Mouse (Mus musculus) hindbrain, postnatal 0 days (tissue): ENCODE data around the gene Ascc2. TPM values are rescaled to one million over a fixed set of nuclear protein-coding genes. Genes with fewer than 3 reads are reported as not detected.

Experiments used
- ATAC-seq: fragments of 200-750 bp; cut with Nextera tagmentation; 2 replicates; pipeline ENCODE4 v1.8.0; 2017; ENCODE audit warnings: mild to moderate bottlenecking, moderate TSS enrichment, moderate library complexity
- DNase-seq: peaks from one replicate; pipeline ENCODE4 v3.0.0-alpha.2; 2015; ENCODE audit warnings: low spot score
- H3K27ac ChIP-seq: fragments of 300-500 bp; sonication (generic); 2 replicates; pipeline ENCODE4 v1.5.1; 2014; ENCODE audit warnings: mild to moderate bottlenecking
- H3K27me3 ChIP-seq: fragments of 300-500 bp; sonication (generic); 2 replicates; pipeline ENCODE4 v1.6.1; 2014; ENCODE audit warnings: low read length, mixed read lengths; ENCODE audit not compliant: insufficient read depth
- H3K36me3 ChIP-seq: fragments of 300-500 bp; sonication (generic); 2 replicates; pipeline ENCODE4 v1.6.1; 2014; ENCODE audit warnings: low read length, mixed read lengths; ENCODE audit not compliant: insufficient read depth
- H3K4me1 ChIP-seq: fragments of 300-500 bp; sonication (generic); 2 replicates; pipeline ENCODE4 v1.6.1; 2014; ENCODE audit warnings: antibody characterized with exemption, low read length, mixed read lengths; ENCODE audit not compliant: insufficient read depth
- H3K4me2 ChIP-seq: fragments of 300-500 bp; sonication (generic); 2 replicates; pipeline ENCODE4 v1.6.1; 2014; ENCODE audit warnings: low read depth, mild to moderate bottlenecking, low read length, moderate library complexity, mixed read lengths
- H3K4me3 ChIP-seq: fragments of 300-500 bp; sonication (generic); 2 replicates; pipeline ENCODE4 v1.5.1; 2014; ENCODE audit warnings: low read length
- H3K9ac ChIP-seq: fragments of 300-500 bp; sonication (generic); replicated peaks from 2 replicates; pipeline ENCODE4 v1.6.1; 2014; ENCODE audit warnings: mild to moderate bottlenecking, low read length, moderate library complexity, mixed read lengths
- H3K9me3 ChIP-seq: fragments of 300-500 bp; sonication (generic); 2 replicates; pipeline ENCODE4 v1.6.1; 2016; ENCODE audit warnings: low read length, mixed read lengths
- CTCF ChIP-seq: IDR thresholded peaks from 2 replicates; pipeline ENCODE4 v1.5.1; 2016; ENCODE audit warnings: antibody characterized with exemption, control low read depth, low read depth
- WGBS: fragments of 180-500 bp; shearing (Covaris S2); extraction: QIAGEN DNeasy Blood & Tissue Kit; methylation state at CpG from one replicate; pipeline ENCODE4 v1.1.7; 2014; 5-methylcytosine and 5-hydroxymethylcytosine counted together
- polyA plus RNA-seq: library from polyadenylated mRNA; unstranded; fragments of >200 nt; fragmentation: Nextera tagmentation; extraction: Ambion mirVana; gene quantifications from 2 replicates; pipeline ENCODE4 v1.2.1, GENCODE M21; 2015
- total RNA-seq: library from RNA; depleted of rRNA; stranded (reverse); fragments of >200 nt; gene quantifications from 2 replicates; pipeline ENCODE4 v1.2.3, GENCODE M21; 2014

The Ascc2 gene
- total and polyA plus RNA-seq, 2 experiments from 2014 or later, result 13.8 to 15.5 TPM

DNA sequence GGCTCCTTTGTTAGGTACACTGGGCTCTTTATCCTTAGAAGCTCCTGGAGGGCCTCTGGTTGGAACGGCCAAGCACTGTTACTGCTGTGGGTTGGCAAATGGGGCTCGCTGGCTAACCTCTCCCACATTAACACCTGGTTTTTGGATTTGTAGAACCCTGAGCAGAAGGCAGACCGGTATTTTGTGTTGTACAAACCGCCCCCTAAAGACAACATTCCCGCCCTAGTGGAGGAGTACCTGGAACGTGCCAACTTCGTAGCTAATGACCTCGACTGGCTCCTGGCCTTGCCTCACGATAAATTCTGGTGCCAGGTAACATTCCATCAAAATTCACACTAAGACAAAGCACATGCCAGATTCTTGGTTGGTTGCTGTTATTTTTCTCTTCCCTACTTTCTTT, 8.9 kb downstream of the Ascc2 start:
- DNase-seq (no peak), ATAC-seq (no peak)
- Histone ChIP-seq H3K36me3 (peaks cover 31% of the 10 kb centered on the region; the same call in 1 of the 2 replicates), H3K9ac (no peak overlapping the region), H3K9me3 (no peaks in the 10 kb centered on the region), H3K27me3 (no peaks in the 10 kb centered on the region), H3K4me3 (no peak overlapping the region), H3K27ac (no peak overlapping the region), H3K4me1 (no peaks in the 10 kb centered on the region), H3K4me2 (no peak overlapping the region)
- 87% methylated on average over 9 of the region's 9 CpGs for WGBS
- TF ChIP-seq CTCF, result no peak

DNA sequence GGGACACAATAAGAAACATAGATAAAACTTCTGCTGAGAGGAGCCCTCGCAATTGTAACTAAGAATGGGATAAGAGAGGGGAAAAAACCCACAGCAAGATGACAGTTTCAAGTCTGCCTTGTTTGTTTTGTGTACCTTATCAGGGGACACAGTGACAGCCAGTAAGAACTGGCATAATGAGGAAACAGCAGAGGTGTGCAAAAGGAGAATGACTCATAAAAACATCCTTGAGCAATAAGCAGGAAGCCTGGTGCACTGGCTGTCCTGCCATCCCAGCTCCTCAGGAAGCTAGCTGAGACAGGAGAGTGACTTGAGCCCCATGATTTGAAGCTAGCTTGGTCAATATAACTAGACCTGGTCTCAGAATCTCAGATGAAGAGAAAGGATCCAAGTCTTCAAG, 22.3 kb downstream of the Ascc2 start:
- 93% methylated on average over 1 of the region's 1 CpGs for WGBS
- Histone ChIP-seq H3K4me3 (no peak overlapping the region), H3K27ac (no peak overlapping the region), H3K4me1 (no peaks in the 10 kb centered on the region), H3K9ac (no peak overlapping the region), H3K36me3 (peaks cover 26% of the 10 kb centered on the region), H3K4me2 (no peak overlapping the region), H3K27me3 (no peaks in the 10 kb centered on the region), H3K9me3 (no peaks in the 10 kb centered on the region)
- TF ChIP-seq CTCF, result no peak
- no peak for ATAC-seq
- no peak for DNase-seq

DNA sequence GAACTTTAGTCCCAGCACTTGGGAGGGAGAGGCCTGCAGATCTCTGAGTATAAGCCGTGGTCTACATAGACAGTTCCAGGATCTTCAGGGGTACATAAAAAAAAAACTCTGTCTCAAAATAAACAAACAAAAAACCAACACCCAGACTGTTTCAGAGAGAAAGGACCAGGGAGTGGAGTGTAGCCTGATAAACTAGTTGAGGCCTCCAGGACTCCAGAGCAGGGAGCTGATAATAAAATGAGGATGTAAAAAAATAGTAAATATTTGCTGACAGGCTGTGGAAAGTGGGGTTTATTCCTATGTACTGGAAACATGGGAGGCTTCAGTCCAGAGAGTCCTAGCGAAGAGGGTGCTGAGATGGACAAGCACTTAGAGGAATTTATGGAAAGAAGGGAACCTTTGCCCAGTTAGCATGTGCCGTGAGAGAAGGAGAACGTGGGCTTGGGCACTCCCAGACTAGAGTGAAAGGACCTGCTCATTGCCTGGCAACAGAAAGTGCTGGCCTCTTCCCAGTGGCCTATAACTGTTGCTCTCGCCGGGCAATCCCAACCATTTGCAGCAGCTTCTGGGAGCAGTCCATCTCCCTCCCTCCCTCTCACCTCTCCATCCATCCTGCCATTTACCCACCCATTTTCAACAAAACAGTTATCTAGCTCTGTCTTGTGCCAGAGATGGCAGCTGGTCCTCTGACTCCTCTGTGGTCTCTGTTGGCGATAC, 22.9 kb downstream of the Ascc2 start:
- peaks cover 19% of the 10 kb centered on the region for H3K36me3 ChIP-seq
- no peak overlapping the region for H3K27ac ChIP-seq
- TF ChIP-seq CTCF, result no peak
- H3K27me3 ChIP-seq, result no peaks in the 10 kb centered on the region
- 61% methylated on average over 7 of the region's 7 CpGs for WGBS
- no peak overlapping the region for H3K4me3 ChIP-seq
- no peak overlapping the region for H3K4me2 ChIP-seq
- DNase-seq (peak; percentile 22), ATAC-seq (no peak)
- H3K9ac ChIP-seq, result no peak overlapping the region
- no peaks in the 10 kb centered on the region for H3K9me3 ChIP-seq
- H3K4me1 ChIP-seq, result no peaks in the 10 kb centered on the region

DNA sequence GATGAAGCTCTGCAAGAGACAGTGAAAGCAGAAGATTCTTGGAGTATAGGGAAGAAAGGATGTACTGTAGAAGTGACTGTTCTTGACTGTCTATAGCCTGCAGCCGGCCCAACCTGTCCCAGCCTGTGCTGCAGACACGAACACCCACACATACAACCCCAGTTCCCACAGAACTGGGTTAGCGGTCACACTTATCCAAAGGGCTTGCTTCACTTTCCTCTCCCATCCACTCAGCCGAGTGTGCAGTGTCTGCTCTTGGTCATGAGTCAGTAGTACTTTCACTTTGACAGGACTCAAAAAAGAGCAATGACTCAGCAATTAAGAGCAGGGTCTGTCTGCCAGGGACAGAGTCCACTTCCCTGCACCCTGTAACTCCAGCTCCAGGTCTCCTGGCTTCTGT, 23.8 kb downstream of the Ascc2 start:
- peaks cover 15% of the 10 kb centered on the region for H3K36me3 ChIP-seq
- H3K9ac ChIP-seq, result no peak overlapping the region
- no peaks in the 10 kb centered on the region for H3K9me3 ChIP-seq
- DNase-seq (no peak), ATAC-seq (no peak)
- 83% methylated on average over 4 of the region's 4 CpGs for whole genome bisulfite sequencing
- H3K4me3 ChIP-seq, result no peak overlapping the region
- no peaks in the 10 kb centered on the region for H3K4me1 ChIP-seq
- no peak overlapping the region for H3K27ac ChIP-seq
- H3K27me3 ChIP-seq, result no peaks in the 10 kb centered on the region
- no peak overlapping the region for H3K4me2 ChIP-seq
- TF ChIP-seq CTCF, result no peak

DNA sequence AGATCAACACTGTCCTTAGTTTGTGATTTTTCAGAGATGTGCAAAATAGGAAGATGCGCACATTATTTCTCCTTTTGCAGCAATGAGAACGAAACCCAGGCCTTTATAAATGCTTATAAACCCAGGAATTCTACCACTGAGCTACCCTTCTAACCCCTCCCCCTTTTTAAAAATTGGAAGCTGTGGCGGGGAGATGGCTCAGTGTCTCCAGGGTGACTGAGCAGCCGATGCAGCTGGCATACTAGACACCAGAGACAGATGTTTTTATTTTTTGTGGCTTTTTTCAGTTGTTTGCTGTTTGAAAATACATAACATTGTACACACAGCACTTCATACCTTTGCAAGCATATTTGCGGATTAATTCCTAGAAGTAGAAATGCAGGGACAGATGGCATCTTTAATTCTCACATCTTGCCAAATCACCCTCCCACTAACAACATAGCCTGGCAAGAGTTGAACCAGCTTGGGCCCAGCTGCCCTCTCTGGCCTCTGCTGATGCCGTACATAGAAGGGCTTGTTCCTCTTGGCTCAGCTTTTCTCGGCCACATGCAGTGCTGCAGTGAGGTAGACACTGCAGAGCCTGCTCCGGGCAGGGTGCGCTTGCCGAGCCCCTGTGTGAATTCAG, 24.4 kb downstream of the Ascc2 start:
- ATAC-seq (peak; percentile 77), DNase-seq (peak; percentile 78)
- no peak for TF ChIP-seq CTCF
- 54% methylated on average over 10 of the region's 10 CpGs for WGBS
- peaks cover 13% of the 10 kb centered on the region for H3K36me3 ChIP-seq
- H3K9me3 ChIP-seq, result no peaks in the 10 kb centered on the region
- no peaks in the 10 kb centered on the region for H3K4me1 ChIP-seq
- no peak overlapping the region for H3K27ac ChIP-seq
- no peak overlapping the region for H3K4me2 ChIP-seq
- no peaks in the 10 kb centered on the region for H3K27me3 ChIP-seq
- no peak overlapping the region for H3K9ac ChIP-seq
- H3K4me3 ChIP-seq, result no peak overlapping the region

DNA sequence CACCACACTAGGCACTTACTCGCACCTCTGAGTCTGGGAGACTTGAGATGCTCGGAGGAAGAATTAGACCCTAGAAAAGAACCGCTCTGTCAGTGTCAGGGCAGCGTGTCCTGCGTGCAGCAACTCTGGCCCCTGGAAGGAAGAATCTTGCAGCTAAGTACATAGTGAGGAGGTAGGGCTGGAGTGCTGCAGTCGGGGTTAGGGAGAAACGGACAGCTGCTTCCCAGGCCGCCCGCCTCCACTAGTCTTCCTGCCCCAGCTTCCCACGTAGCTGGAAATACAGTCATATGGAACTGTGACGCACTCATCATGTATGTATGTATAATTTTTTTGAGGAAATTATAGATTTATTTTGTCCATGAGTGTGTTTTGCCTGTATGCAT, 24.9 kb downstream of the Ascc2 start:
- Histone ChIP-seq H3K9me3 (no peaks in the 10 kb centered on the region), H3K36me3 (peaks cover 13% of the 10 kb centered on the region; the same call in 1 of the 2 replicates), H3K4me3 (no peak overlapping the region), H3K4me2 (no peak overlapping the region), H3K27ac (no peak overlapping the region), H3K4me1 (no peaks in the 10 kb centered on the region), H3K9ac (no peak overlapping the region), H3K27me3 (no peaks in the 10 kb centered on the region)
- no peak for DNase-seq
- 0 out of 2 replicates have a peak, but pooled peaks have one; percentile 12 for ATAC-seq
- TF ChIP-seq CTCF, result no peak
- WGBS, result 74% methylated on average over 11 of the region's 11 CpGs

DNA sequence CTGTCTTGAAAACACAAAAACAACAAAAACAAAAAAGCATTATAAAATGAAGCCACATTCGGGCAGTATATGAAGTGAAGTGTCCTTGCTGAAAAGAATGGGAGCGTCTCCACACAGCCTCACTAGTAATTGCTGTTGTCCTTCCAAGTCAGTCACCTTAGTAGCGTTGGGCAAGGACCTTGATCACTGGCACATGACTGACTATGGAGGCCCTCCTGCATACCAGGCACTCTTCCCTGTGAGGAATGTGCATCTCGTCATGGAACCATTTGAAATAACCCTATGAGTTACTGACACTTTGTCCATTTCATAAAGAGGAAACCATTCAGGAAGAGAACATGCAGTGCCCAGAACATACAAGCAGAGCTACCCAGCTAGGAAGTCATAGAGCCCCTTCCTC, 34.2 kb downstream of the Ascc2 start:
- TF ChIP-seq CTCF, result no peak
- DNase-seq, result no peak
- Histone ChIP-seq H3K4me1 (no peaks in the 10 kb centered on the region), H3K9me3 (no peaks in the 10 kb centered on the region), H3K4me3 (no peak overlapping the region), H3K27me3 (no peaks in the 10 kb centered on the region), H3K36me3 (peaks cover 24% of the 10 kb centered on the region; the same call in 1 of the 2 replicates), H3K4me2 (no peak overlapping the region), H3K27ac (no peak overlapping the region), H3K9ac (no peak overlapping the region)
- no peak for ATAC-seq
- WGBS, result 88% methylated on average over 4 of the region's 4 CpGs
